Mouse (Mus musculus): Measurements from ENCODE around the gene Ccdc92. TPM values are rescaled to one million over a fixed set of nuclear protein-coding genes. Genes with fewer than 3 reads are reported as not detected.

The Ccdc92 gene
- polyA plus RNA-seq, 1 experiment from 2014 or later: 38.7 TPM

DNA sequence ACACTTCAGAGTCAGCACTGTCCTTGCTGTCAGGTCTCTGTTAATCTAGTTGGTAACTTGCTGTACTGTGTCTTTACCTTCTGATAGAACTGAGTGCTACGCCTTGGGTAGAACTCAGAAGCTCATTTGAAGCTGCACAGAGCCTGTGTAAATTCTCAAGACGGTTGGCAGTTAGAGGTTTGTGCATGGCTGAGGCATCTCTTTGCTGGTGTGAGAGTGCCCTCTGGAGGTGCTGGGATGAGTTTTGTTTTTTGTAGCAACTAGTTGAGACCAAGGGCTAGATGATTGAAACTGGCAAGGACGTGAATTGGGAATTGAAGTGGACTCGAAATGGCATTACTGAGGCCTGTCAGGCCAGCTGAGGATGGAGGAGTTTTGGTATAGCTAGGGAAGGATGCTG is 6.8 kb upstream of the Ccdc92 start:
- Histone ChIP-seq H3K4me1 (ENCODE audit: control insufficient read depth, insufficient read depth, low read length) (peaks cover 16% of the 10 kb centered on the region), H3K4me2 (ENCODE audit: low read length) (no peak overlapping the region), H3K9ac (replicated peaks; ENCODE audit: low read length) (no peak overlapping the region), H3K27ac (replicated peaks; ENCODE audit: low read depth, low read length) (no peak overlapping the region), H3K36me3 (ENCODE audit: control insufficient read depth, insufficient read depth, low read length) (peaks cover 16% of the 10 kb centered on the region; the same call in 1 of the 2 replicates), H3K4me3 (replicated peaks; ENCODE audit: low read depth, low read length) (no peak overlapping the region), H3K27me3 (ENCODE audit: control insufficient read depth, insufficient read depth, low read length) (no peaks in the 10 kb centered on the region), H3K9me3 (ENCODE audit: control insufficient read depth, low read length) (no peaks in the 10 kb centered on the region)
- peak; percentile 82 for DNase-seq
- ATAC-seq (ENCODE audit: low FRiP score, low TSS enrichment): no peak
- 39% methylated on average over 4 of the region's 4 CpGs for WGBS

- peak overlapping the region; percentile 88 for H3K4me3 ChIP-seq (replicated peaks; ENCODE audit: low read depth, low read length)
- peaks cover 11% of the 10 kb centered on the region; the same call in 1 of the 2 replicates for H3K36me3 ChIP-seq (ENCODE audit: control insufficient read depth, insufficient read depth, low read length)
- H3K27me3 ChIP-seq (ENCODE audit: control insufficient read depth, insufficient read depth, low read length): no peaks in the 10 kb centered on the region
- WGBS: under 1% methylated on average over 79 of the region's 88 CpGs
- H3K9ac ChIP-seq (replicated peaks; ENCODE audit: low read length): peak overlapping the region; percentile 95
- no peaks in the 10 kb centered on the region for H3K9me3 ChIP-seq (ENCODE audit: control insufficient read depth, low read length)
- H3K4me1 ChIP-seq (ENCODE audit: control insufficient read depth, insufficient read depth, low read length): peaks cover 35% of the 10 kb centered on the region
- ATAC-seq (ENCODE audit: low FRiP score, low TSS enrichment): no peak; the same call in 1 of the 2 replicates
- peak overlapping the region; percentile 94 for H3K27ac ChIP-seq (replicated peaks; ENCODE audit: low read depth, low read length)
- DNase-seq: no peak
- H3K4me2 ChIP-seq (ENCODE audit: low read length): peak overlapping the region; percentile 80
These were observed 882 bp upstream of the Ccdc92 start for GRCm38 (mm10) chr5:124862871-124863741.

DNA sequence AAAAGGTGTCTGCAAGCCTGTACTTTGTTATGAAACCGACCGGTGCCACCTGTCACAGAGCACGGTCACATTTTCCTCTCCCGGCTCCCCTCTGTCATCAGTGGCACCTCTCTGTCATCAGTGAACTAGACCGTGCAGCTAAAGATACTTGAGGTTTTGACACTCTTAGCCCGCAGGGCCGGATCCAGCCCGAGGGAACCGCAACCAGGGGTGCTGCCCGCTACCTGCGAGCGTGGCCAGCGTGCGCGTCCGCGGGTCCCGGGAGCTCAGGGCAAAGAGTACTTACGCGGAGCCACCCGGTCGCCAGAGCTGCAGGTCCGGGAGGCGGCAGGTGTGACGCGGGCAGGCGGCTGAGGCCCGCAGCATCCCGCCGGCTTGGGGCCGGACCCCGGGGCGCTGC is 761 bp downstream of the Ccdc92 start:
- Histone ChIP-seq H3K4me2 (ENCODE audit: low read length) (peak overlapping the region; percentile 89), H3K4me1 (ENCODE audit: control insufficient read depth, insufficient read depth, low read length) (peaks cover 35% of the 10 kb centered on the region), H3K36me3 (ENCODE audit: control insufficient read depth, insufficient read depth, low read length) (peaks cover 5% of the 10 kb centered on the region; the same call in 1 of the 2 replicates), H3K27ac (replicated peaks; ENCODE audit: low read depth, low read length) (peak overlapping the region; percentile 92), H3K4me3 (replicated peaks; ENCODE audit: low read depth, low read length) (peak overlapping the region; percentile 88), H3K9me3 (ENCODE audit: control insufficient read depth, low read length) (no peaks in the 10 kb centered on the region), H3K27me3 (ENCODE audit: control insufficient read depth, insufficient read depth, low read length) (no peaks in the 10 kb centered on the region), H3K9ac (replicated peaks; ENCODE audit: low read length) (peak overlapping the region; percentile 80)
- under 1% methylated on average over 33 of the region's 33 CpGs for WGBS
- DNase-seq (peak; percentile 51), ATAC-seq (ENCODE audit: low FRiP score, low TSS enrichment) (no peak)

GRCm38 (mm10) chr5:124860013-124860412 is 2.2 kb downstream of the Ccdc92 start:
- H3K9ac ChIP-seq (replicated peaks; ENCODE audit: low read length): no peak overlapping the region

DNA sequence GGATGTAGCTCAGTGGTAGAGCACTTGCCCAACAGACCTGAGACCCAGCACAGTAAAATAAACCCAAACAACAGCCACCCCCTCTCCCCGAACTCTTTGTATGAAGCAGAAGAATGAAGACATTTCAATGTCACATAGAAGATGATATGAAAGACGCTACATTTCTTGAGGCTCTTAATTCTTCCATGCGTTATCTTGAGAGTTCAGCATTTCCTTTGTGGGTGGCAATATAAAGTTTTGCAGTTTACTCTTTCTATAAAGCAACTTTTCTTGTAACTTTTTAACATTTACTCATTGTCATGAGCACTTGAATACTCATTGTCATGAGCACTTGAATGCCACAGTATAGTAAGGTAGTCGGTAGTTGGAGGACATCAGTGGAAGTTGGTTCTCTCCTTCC is 8.0 kb downstream of the Ccdc92 start:
- H3K27me3 ChIP-seq (ENCODE audit: control insufficient read depth, insufficient read depth, low read length): no peaks in the 10 kb centered on the region
- no peak overlapping the region for H3K27ac ChIP-seq (replicated peaks; ENCODE audit: low read depth, low read length)
- H3K9ac ChIP-seq (replicated peaks; ENCODE audit: low read length): no peak overlapping the region
- no peak for ATAC-seq (ENCODE audit: low FRiP score, low TSS enrichment)
- H3K4me1 ChIP-seq (ENCODE audit: control insufficient read depth, insufficient read depth, low read length): 0 out of 2 replicates have a peak, but pooled peaks cover 3% of the 10 kb centered on the region
- no peak for DNase-seq
- no peak overlapping the region for H3K4me2 ChIP-seq (ENCODE audit: low read length)
- WGBS: 93% methylated on average over 4 of the region's 4 CpGs
- no peaks in the 10 kb centered on the region for H3K9me3 ChIP-seq (ENCODE audit: control insufficient read depth, low read length)
- H3K4me3 ChIP-seq (replicated peaks; ENCODE audit: low read depth, low read length): no peak overlapping the region
- no peaks in the 10 kb centered on the region for H3K36me3 ChIP-seq (ENCODE audit: control insufficient read depth, insufficient read depth, low read length)

More at GRCm38 (mm10) chr5:124860013-124860412, 2.2 kb downstream of the Ccdc92 start:
- DNase-seq (peak; percentile 58), ATAC-seq (ENCODE audit: low FRiP score, low TSS enrichment) (no peak)
- 15% methylated on average over 5 of the region's 5 CpGs for WGBS
- Histone ChIP-seq H3K27ac (replicated peaks; ENCODE audit: low read depth, low read length) (no peak overlapping the region), H3K9me3 (ENCODE audit: control insufficient read depth, low read length) (no peaks in the 10 kb centered on the region), H3K27me3 (ENCODE audit: control insufficient read depth, insufficient read depth, low read length) (no peaks in the 10 kb centered on the region), H3K36me3 (ENCODE audit: control insufficient read depth, insufficient read depth, low read length) (0 out of 2 replicates have a peak, but pooled peaks cover 2% of the 10 kb centered on the region), H3K4me1 (ENCODE audit: control insufficient read depth, insufficient read depth, low read length) (peaks cover 33% of the 10 kb centered on the region), H3K4me2 (ENCODE audit: low read length) (peak overlapping the region; percentile 89), H3K4me3 (replicated peaks; ENCODE audit: low read depth, low read length) (no peak overlapping the region)

DNA sequence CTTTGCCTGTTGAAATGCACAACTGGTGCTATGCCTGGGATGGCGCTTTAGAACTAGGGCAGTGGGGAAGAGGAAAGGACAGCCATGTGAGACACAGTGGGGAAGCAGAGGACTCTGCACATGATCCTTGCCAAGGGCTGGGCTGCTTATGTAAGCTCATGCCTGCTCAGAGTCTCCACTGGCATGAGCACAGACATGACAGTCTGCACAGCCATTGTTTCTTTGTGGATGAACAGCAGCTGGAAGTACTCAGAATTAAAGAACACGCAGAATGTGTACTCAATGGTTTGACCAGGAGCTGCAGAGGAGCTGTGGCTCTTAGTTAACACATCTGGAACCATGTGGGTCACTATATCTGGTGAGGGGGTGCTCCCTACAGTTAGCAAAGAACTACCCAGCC is 9.1 kb downstream of the Ccdc92 start:
- no peak overlapping the region for H3K4me3 ChIP-seq (replicated peaks; ENCODE audit: low read depth, low read length)
- no peak overlapping the region for H3K4me2 ChIP-seq (ENCODE audit: low read length)
- no peaks in the 10 kb centered on the region for H3K4me1 ChIP-seq (ENCODE audit: control insufficient read depth, insufficient read depth, low read length)
- 83% methylated on average over 2 of the region's 2 CpGs for WGBS
- no peaks in the 10 kb centered on the region for H3K27me3 ChIP-seq (ENCODE audit: control insufficient read depth, insufficient read depth, low read length)
- no peaks in the 10 kb centered on the region for H3K9me3 ChIP-seq (ENCODE audit: control insufficient read depth, low read length)
- DNase-seq: no peak
- ATAC-seq (ENCODE audit: low FRiP score, low TSS enrichment): no peak
- no peak overlapping the region for H3K9ac ChIP-seq (replicated peaks; ENCODE audit: low read length)
- H3K27ac ChIP-seq (replicated peaks; ENCODE audit: low read depth, low read length): no peak overlapping the region
- H3K36me3 ChIP-seq (ENCODE audit: control insufficient read depth, insufficient read depth, low read length): no peaks in the 10 kb centered on the region

DNA sequence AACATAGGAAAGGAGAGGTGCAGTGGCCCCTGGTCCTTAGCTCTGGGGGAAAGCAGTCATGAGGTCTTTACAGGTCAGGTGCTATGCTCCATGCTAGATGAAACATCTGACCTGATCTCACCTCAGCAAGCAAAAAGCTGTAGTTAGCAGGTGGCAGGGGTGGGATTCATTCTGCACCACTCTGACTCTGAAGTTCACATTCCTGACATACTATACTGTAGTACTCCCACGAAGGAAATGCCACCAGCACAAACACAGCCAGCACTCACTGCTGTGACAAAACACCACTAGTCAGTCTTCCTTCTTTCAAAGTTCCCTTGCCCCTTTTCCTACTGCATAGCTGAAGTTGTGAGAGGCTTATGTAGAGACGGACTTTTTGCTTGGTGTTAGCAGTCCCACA is 9.9 kb downstream of the Ccdc92 start:
- Histone ChIP-seq H3K27me3 (ENCODE audit: control insufficient read depth, insufficient read depth, low read length) (no peaks in the 10 kb centered on the region), H3K9me3 (ENCODE audit: control insufficient read depth, low read length) (no peaks in the 10 kb centered on the region), H3K27ac (replicated peaks; ENCODE audit: low read depth, low read length) (no peak overlapping the region), H3K36me3 (ENCODE audit: control insufficient read depth, insufficient read depth, low read length) (no peaks in the 10 kb centered on the region), H3K4me1 (ENCODE audit: control insufficient read depth, insufficient read depth, low read length) (no peaks in the 10 kb centered on the region), H3K4me3 (replicated peaks; ENCODE audit: low read depth, low read length) (no peak overlapping the region), H3K9ac (replicated peaks; ENCODE audit: low read length) (no peak overlapping the region), H3K4me2 (ENCODE audit: low read length) (no peak overlapping the region)
- 42% methylated on average over 2 of the region's 2 CpGs for WGBS
- ATAC-seq (ENCODE audit: low FRiP score, low TSS enrichment): no peak
- no peak for DNase-seq

DNA sequence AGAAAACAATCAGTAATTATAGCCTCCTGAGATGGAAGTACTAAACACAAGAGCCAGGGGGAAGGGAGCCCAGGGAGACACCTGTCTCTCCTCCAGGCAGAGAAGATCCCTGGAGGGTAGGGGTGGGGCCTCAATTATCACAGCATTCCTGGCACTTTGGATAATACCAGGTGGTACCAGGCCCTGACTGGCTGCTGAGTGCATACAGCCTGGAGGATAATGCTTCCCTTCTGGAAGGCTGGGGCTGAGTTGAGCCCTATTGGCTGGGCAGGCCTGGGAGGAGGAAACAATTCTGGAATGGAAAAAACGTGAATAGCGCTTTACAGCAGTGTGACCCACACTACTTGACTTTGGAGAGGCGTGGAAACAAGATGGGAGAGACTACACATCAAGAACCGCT is 10.7 kb downstream of the Ccdc92 start:
- Histone ChIP-seq H3K9ac (replicated peaks; ENCODE audit: low read length) (no peak overlapping the region), H3K4me1 (ENCODE audit: control insufficient read depth, insufficient read depth, low read length) (no peaks in the 10 kb centered on the region), H3K4me2 (ENCODE audit: low read length) (no peak overlapping the region), H3K27me3 (ENCODE audit: control insufficient read depth, insufficient read depth, low read length) (no peaks in the 10 kb centered on the region), H3K36me3 (ENCODE audit: control insufficient read depth, insufficient read depth, low read length) (no peaks in the 10 kb centered on the region), H3K27ac (replicated peaks; ENCODE audit: low read depth, low read length) (no peak overlapping the region), H3K4me3 (replicated peaks; ENCODE audit: low read depth, low read length) (no peak overlapping the region), H3K9me3 (ENCODE audit: control insufficient read depth, low read length) (no peaks in the 10 kb centered on the region)
- WGBS: 53% methylated on average over 4 of the region's 4 CpGs
- no peak for ATAC-seq (ENCODE audit: low FRiP score, low TSS enrichment)
- no peak for DNase-seq

DNA sequence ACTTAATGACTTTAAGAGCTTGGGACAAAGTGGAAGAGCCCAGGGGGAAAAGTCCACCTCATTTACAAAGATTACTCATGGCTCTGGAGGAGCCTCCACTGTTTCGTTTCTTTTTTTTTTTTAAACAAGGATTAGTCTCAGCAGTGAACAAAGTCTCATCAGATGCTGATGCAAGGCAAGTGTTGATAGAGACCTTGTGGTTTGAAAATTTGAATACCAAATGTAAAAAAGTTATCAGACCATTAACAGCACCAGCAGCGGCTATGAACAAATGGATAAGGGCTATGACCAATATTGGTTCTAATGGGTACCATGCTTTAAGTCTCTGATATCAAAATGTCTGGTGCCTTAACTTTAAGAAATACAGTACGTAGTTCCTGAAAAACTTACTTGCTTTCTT is 13.2 kb downstream of the Ccdc92 start:
- WGBS: 71% methylated on average over 3 of the region's 3 CpGs
- Histone ChIP-seq H3K9me3 (ENCODE audit: control insufficient read depth, low read length) (no peaks in the 10 kb centered on the region), H3K4me2 (ENCODE audit: low read length) (no peak overlapping the region), H3K9ac (replicated peaks; ENCODE audit: low read length) (no peak overlapping the region), H3K4me1 (ENCODE audit: control insufficient read depth, insufficient read depth, low read length) (0 out of 2 replicates have a peak, but pooled peaks cover under 1% of the 10 kb centered on the region), H3K27me3 (ENCODE audit: control insufficient read depth, insufficient read depth, low read length) (no peaks in the 10 kb centered on the region), H3K27ac (replicated peaks; ENCODE audit: low read depth, low read length) (no peak overlapping the region), H3K4me3 (replicated peaks; ENCODE audit: low read depth, low read length) (no peak overlapping the region), H3K36me3 (ENCODE audit: control insufficient read depth, insufficient read depth, low read length) (no peaks in the 10 kb centered on the region)
- DNase-seq (no peak), ATAC-seq (ENCODE audit: low FRiP score, low TSS enrichment) (no peak)
